Mouse (Mus musculus) stomach, embryonic 14.5 days (tissue): ENCODE measurements around the gene Gatb. TPM values are rescaled to one million over a fixed set of nuclear protein-coding genes. Genes with fewer than 3 reads are reported as not detected.

Source experiments
- ATAC-seq: fragments of 200-750 bp; cut with Nextera tagmentation; 2 replicates; pipeline ENCODE4 v1.8.0; 2017; ENCODE audit warnings: low read depth, moderate TSS enrichment; ENCODE audit not compliant: insufficient number of reproducible peaks, insufficient read depth, low FRiP score
- H3K27ac ChIP-seq: fragments of 300-500 bp; sonication (generic); 2 replicates; pipeline ENCODE4 v1.5.1; 2014; ENCODE audit warnings: mild to moderate bottlenecking, low read length, moderate library complexity, mixed read lengths
- H3K27me3 ChIP-seq: fragments of 300-500 bp; sonication (generic); 2 replicates; pipeline ENCODE4 v1.6.1; 2014; ENCODE audit warnings: low read length, control low read depth, mixed read lengths; ENCODE audit not compliant: control insufficient read depth, insufficient read depth
- H3K36me3 ChIP-seq: fragments of 300-500 bp; sonication (generic); 2 replicates; pipeline ENCODE4 v1.6.1; 2014; ENCODE audit warnings: mild to moderate bottlenecking, control low read depth, low read length, moderate library complexity, mixed read lengths; ENCODE audit not compliant: control insufficient read depth, insufficient read depth
- H3K4me1 ChIP-seq: fragments of 300-500 bp; sonication (generic); 2 replicates; pipeline ENCODE4 v1.6.1; 2014; ENCODE audit warnings: low read length, control low read depth, mixed read lengths; ENCODE audit not compliant: control insufficient read depth, insufficient read depth
- H3K4me2 ChIP-seq: fragments of 300-500 bp; sonication (generic); replicated peaks from 2 replicates; pipeline ENCODE4 v1.6.1; 2014; ENCODE audit warnings: low read depth, low read length, control low read depth
- H3K4me3 ChIP-seq: fragments of 300-500 bp; sonication (generic); 2 replicates; pipeline ENCODE4 v1.5.1; 2014; ENCODE audit warnings: low read depth, low read length, control low read depth
- H3K9ac ChIP-seq: fragments of 300-500 bp; sonication (generic); replicated peaks from 2 replicates; pipeline ENCODE4 v1.6.1; 2014; ENCODE audit warnings: low read depth, mild to moderate bottlenecking, control low read depth, low read length, moderate library complexity, mixed read lengths
- H3K9me3 ChIP-seq: fragments of 300-500 bp; sonication (generic); 2 replicates; pipeline ENCODE4 v1.6.1; 2016; ENCODE audit warnings: low read depth, low read length, control low read depth; ENCODE audit not compliant: control insufficient read depth
- WGBS: fragments of 180-500 bp; shearing (Covaris S2); extraction: QIAGEN DNeasy Blood & Tissue Kit; methylation state at CpG from one replicate; pipeline ENCODE4 v1.1.7; 2014; 5-methylcytosine and 5-hydroxymethylcytosine counted together
- polyA plus RNA-seq: library from polyadenylated mRNA; unstranded; fragments of >200 nt; fragmentation: Nextera tagmentation; extraction: Ambion mirVana; gene quantifications from 2 replicates; pipeline ENCODE4 v1.2.1, GENCODE M21; 2014

The Gatb gene
- 24.6 and 26.4 TPM in 2 replicates for polyA plus RNA-seq

- H3K4me3 ChIP-seq = peak within 1 kb of the TSS; percentile 74
- 2% methylated on average over 41 of the region's 41 CpGs for WGBS
- peak within 1 kb of the TSS; percentile 50 for H3K9ac ChIP-seq
- no peaks in the 10 kb centered on the region for H3K36me3 ChIP-seq
- H3K27me3 ChIP-seq = no peaks in the 10 kb centered on the region
- no peak within 1 kb of the TSS for H3K27ac ChIP-seq
- no peaks in the 10 kb centered on the region; the same call in 1 of the 2 replicates for H3K4me1 ChIP-seq
- ATAC-seq = peak; percentile 100
- H3K4me2 ChIP-seq = peak within 1 kb of the TSS; percentile 70
- no peaks in the 10 kb centered on the region for H3K9me3 ChIP-seq
Measured at GRCm38 (mm10) chr3:85573864-85574830, at the start of gene Gatb. Gene Gatb (plus strand): TSS chr3:85574119.

- WGBS = 78% methylated on average over 8 of the region's 8 CpGs
- H3K27me3 ChIP-seq = no peaks in the 10 kb centered on the region
- H3K9ac ChIP-seq = no peak overlapping the region
- H3K9me3 ChIP-seq = no peaks in the 10 kb centered on the region
- H3K36me3 ChIP-seq = no peaks in the 10 kb centered on the region
- no peak overlapping the region for H3K4me3 ChIP-seq
- H3K4me1 ChIP-seq = no peaks in the 10 kb centered on the region
- ATAC-seq = no peak
- H3K27ac ChIP-seq = no peak overlapping the region
- no peak overlapping the region for H3K4me2 ChIP-seq
Measured at GRCm38 (mm10) chr3:85530601-85531161, 43.2 kb upstream of the Gatb start.

- Histone ChIP-seq H3K4me2 (no peak overlapping the region), H3K27ac (no peak overlapping the region), H3K36me3 (no peaks in the 10 kb centered on the region), H3K9ac (no peak overlapping the region), H3K4me1 (no peaks in the 10 kb centered on the region), H3K27me3 (no peaks in the 10 kb centered on the region), H3K4me3 (no peak overlapping the region), H3K9me3 (no peaks in the 10 kb centered on the region)
- ATAC-seq = no peak
- 81% methylated on average over 3 of the region's 3 CpGs for WGBS
Measured at GRCm38 (mm10) chr3:85532376-85532775, 41.5 kb upstream of the Gatb start.

GRCm38 (mm10) chr3:85535042-85535441 lies 38.9 kb upstream of the Gatb start:
- WGBS = 78% methylated on average over 3 of the region's 3 CpGs
- Histone ChIP-seq H3K4me1 (no peaks in the 10 kb centered on the region), H3K27ac (no peak overlapping the region), H3K9ac (no peak overlapping the region), H3K4me2 (no peak overlapping the region), H3K9me3 (no peaks in the 10 kb centered on the region), H3K27me3 (no peaks in the 10 kb centered on the region), H3K36me3 (no peaks in the 10 kb centered on the region), H3K4me3 (no peak overlapping the region)
- no peak for ATAC-seq

- no peak overlapping the region for H3K9ac ChIP-seq
- H3K4me2 ChIP-seq = no peak overlapping the region
- no peaks in the 10 kb centered on the region for H3K27me3 ChIP-seq
- H3K9me3 ChIP-seq = no peaks in the 10 kb centered on the region
- 71% methylated on average over 11 of the region's 11 CpGs for WGBS
- no peaks in the 10 kb centered on the region for H3K36me3 ChIP-seq
- ATAC-seq = no peak
- no peaks in the 10 kb centered on the region for H3K4me1 ChIP-seq
- no peak overlapping the region for H3K4me3 ChIP-seq
- no peak overlapping the region for H3K27ac ChIP-seq
Measured at GRCm38 (mm10) chr3:85535621-85536520, 38.0 kb upstream of the Gatb start.

GRCm38 (mm10) chr3:85542765-85543164 lies 31.2 kb upstream of the Gatb start:
- ATAC-seq = no peak

GRCm38 (mm10) chr3:85543652-85544051 lies 30.3 kb upstream of the Gatb start:
- no peaks in the 10 kb centered on the region for H3K9me3 ChIP-seq
- H3K27ac ChIP-seq = no peak overlapping the region
- H3K4me3 ChIP-seq = no peak overlapping the region
- no peak overlapping the region for H3K9ac ChIP-seq
- no peaks in the 10 kb centered on the region for H3K36me3 ChIP-seq
- no peak overlapping the region for H3K4me2 ChIP-seq
- no peaks in the 10 kb centered on the region for H3K27me3 ChIP-seq
- WGBS = 45% methylated on average over 2 of the region's 2 CpGs
- ATAC-seq = no peak
- H3K4me1 ChIP-seq = no peaks in the 10 kb centered on the region

More at GRCm38 (mm10) chr3:85542765-85543164, 31.2 kb upstream of the Gatb start:
- no peaks in the 10 kb centered on the region for H3K27me3 ChIP-seq
- WGBS = 61% methylated on average over 3 of the region's 3 CpGs
- no peak overlapping the region for H3K27ac ChIP-seq
- no peak overlapping the region for H3K4me3 ChIP-seq
- no peaks in the 10 kb centered on the region for H3K9me3 ChIP-seq
- no peak overlapping the region for H3K4me2 ChIP-seq
- H3K4me1 ChIP-seq = no peaks in the 10 kb centered on the region
- H3K36me3 ChIP-seq = no peaks in the 10 kb centered on the region
- no peak overlapping the region for H3K9ac ChIP-seq

- no peaks in the 10 kb centered on the region for H3K9me3 ChIP-seq
- H3K4me1 ChIP-seq = 0 out of 2 replicates have a peak, but pooled peaks cover 6% of the 10 kb centered on the region
- WGBS = 63% methylated on average over 4 of the region's 4 CpGs
- no peak overlapping the region for H3K4me3 ChIP-seq
- H3K9ac ChIP-seq = no peak overlapping the region
- no peaks in the 10 kb centered on the region for H3K36me3 ChIP-seq
- ATAC-seq = no peak
- H3K27ac ChIP-seq = no peak overlapping the region
- no peaks in the 10 kb centered on the region for H3K27me3 ChIP-seq
- no peak overlapping the region for H3K4me2 ChIP-seq
Measured at GRCm38 (mm10) chr3:85550312-85550711, 23.6 kb upstream of the Gatb start.
